Mouse (Mus musculus) limb, embryonic 13.5 days (tissue): ENCODE data around the gene Dock4. TPM values are rescaled to one million over a fixed set of nuclear protein-coding genes. Genes with fewer than 3 reads are reported as not detected.
"Not testable (repeated sequence)": the region's sequence is repeated elsewhere in the genome, so short reads cannot be mapped to it uniquely, and the experiment has no call there.

ENCODE experiments used
- ATAC-seq: fragments of 200-750 bp; cut with Nextera tagmentation; 2 replicates; pipeline ENCODE4 v1.8.0; 2017; ENCODE audit warnings: low read depth, moderate number of reproducible peaks, moderate TSS enrichment; ENCODE audit not compliant: low FRiP score
- H3K27ac ChIP-seq: fragments of 300-500 bp; sonication (generic); 2 replicates; pipeline ENCODE4 v1.5.1; 2015; ENCODE audit warnings: inconsistent platforms, mild to moderate bottlenecking, moderate library complexity
- H3K27me3 ChIP-seq: fragments of 300-500 bp; sonication (generic); 2 replicates; pipeline ENCODE4 v1.6.1; 2015; ENCODE audit warnings: mild to moderate bottlenecking, inconsistent platforms
- H3K36me3 ChIP-seq: fragments of 300-500 bp; sonication (generic); 2 replicates; pipeline ENCODE4 v1.6.1; 2015; ENCODE audit warnings: inconsistent platforms, mild to moderate bottlenecking, moderate library complexity
- H3K4me1 ChIP-seq: fragments of 300-500 bp; sonication (generic); 2 replicates; pipeline ENCODE4 v1.6.1; 2015; ENCODE audit warnings: inconsistent platforms
- H3K4me2 ChIP-seq: fragments of 300-500 bp; sonication (generic); replicated peaks from 2 replicates; pipeline ENCODE4 v1.6.1; 2015; ENCODE audit warnings: inconsistent platforms, mild to moderate bottlenecking, moderate library complexity
- H3K4me3 ChIP-seq: fragments of 300-500 bp; sonication (generic); 2 replicates; pipeline ENCODE4 v1.5.1; 2015; ENCODE audit warnings: moderate library complexity, mild to moderate bottlenecking, inconsistent platforms
- H3K9ac ChIP-seq: fragments of 300-500 bp; sonication (generic); 2 replicates; pipeline ENCODE4 v1.6.1; 2015; ENCODE audit warnings: mild to moderate bottlenecking, inconsistent platforms
- H3K9me3 ChIP-seq: fragments of 300-500 bp; sonication (generic); 2 replicates; pipeline ENCODE4 v1.6.1; 2016; ENCODE audit warnings: inconsistent platforms
- WGBS: fragments of 180-500 bp; shearing (Covaris S2); methylation state at CpG from one replicate; pipeline ENCODE4 v1.1.7; 2015; 5-methylcytosine and 5-hydroxymethylcytosine counted together
- polyA plus RNA-seq: library from polyadenylated mRNA; unstranded; fragments of >200 nt; fragmentation: Nextera tagmentation; extraction: Ambion mirVana; gene quantifications from 2 replicates; pipeline ENCODE4 v1.2.1, GENCODE M21; 2015

Dock4 gene
- polyA plus RNA-seq, 1 experiment from 2014 or later = 19.1 TPM

DNA sequence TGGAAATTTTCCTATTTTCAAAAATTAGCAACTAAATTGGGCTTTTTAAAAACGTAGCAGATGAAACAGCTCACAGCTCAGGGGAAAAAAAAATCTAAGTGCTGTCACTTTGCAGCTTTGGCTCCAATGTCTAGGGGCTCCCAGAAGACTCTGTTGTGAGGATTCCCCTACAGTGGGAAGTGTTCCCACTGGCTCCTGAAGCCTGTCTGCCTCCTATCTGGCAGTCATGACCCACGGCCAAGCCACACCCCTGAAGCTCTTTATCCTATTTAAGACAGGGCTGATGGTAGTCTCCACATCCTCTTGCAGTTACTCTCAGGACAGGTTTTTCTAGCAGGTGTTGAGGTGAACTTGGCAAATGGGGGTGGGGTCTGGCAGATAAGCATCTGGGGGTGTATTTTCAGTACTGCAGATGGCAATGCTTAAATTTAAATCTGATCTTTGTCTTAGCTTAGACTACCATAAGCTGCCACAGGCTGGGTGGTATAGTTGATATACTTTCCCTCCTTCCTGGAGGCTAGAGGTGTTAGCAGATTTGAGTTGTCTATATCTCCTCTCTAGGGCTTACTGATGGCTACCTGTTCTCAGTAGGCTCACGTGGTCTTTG lies 397.8 kb downstream of the Dock4 start:
- ATAC-seq = no peak
- no peak overlapping the region for H3K27ac ChIP-seq
- H3K4me3 ChIP-seq = no peak overlapping the region
- no peak overlapping the region for H3K9ac ChIP-seq
- no peaks in the 10 kb centered on the region for H3K9me3 ChIP-seq
- no peaks in the 10 kb centered on the region for H3K27me3 ChIP-seq
- peaks cover 10% of the 10 kb centered on the region for H3K36me3 ChIP-seq
- WGBS = 67% methylated on average over 3 of the region's 3 CpGs
- H3K4me1 ChIP-seq = peaks cover 8% of the 10 kb centered on the region
- no peak overlapping the region for H3K4me2 ChIP-seq

DNA sequence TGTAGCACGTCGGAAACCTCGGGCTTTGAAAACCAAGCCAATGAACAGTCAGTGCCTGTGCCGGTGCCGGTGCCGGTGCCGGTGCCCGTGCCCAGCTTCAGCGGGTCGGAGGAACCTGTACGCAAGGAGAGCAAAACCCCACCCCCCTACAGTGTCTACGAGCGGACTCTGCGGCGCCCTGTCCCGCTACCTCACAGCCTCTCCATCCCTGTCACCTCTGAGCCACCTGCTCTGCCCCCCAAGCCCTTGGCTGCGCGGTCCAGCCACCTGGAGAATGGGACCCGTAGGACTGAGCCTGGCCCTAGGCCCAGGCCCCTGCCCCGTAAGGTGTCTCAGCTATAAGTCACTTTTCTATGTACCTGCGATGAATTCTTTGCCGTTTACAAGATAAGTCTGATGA lies 398.6 kb downstream of the Dock4 start:
- H3K4me2 ChIP-seq = no peak overlapping the region
- WGBS = 89% methylated on average over 22 of the region's 22 CpGs
- H3K9me3 ChIP-seq = no peaks in the 10 kb centered on the region
- H3K36me3 ChIP-seq = peaks cover 10% of the 10 kb centered on the region
- no peak overlapping the region for H3K9ac ChIP-seq
- ATAC-seq = no peak; the same call in 1 of the 2 replicates
- H3K27ac ChIP-seq = no peak overlapping the region
- H3K4me3 ChIP-seq = no peak overlapping the region
- 0 out of 2 replicates have a peak, but pooled peaks cover under 1% of the 10 kb centered on the region for H3K4me1 ChIP-seq
- no peaks in the 10 kb centered on the region for H3K27me3 ChIP-seq

DNA sequence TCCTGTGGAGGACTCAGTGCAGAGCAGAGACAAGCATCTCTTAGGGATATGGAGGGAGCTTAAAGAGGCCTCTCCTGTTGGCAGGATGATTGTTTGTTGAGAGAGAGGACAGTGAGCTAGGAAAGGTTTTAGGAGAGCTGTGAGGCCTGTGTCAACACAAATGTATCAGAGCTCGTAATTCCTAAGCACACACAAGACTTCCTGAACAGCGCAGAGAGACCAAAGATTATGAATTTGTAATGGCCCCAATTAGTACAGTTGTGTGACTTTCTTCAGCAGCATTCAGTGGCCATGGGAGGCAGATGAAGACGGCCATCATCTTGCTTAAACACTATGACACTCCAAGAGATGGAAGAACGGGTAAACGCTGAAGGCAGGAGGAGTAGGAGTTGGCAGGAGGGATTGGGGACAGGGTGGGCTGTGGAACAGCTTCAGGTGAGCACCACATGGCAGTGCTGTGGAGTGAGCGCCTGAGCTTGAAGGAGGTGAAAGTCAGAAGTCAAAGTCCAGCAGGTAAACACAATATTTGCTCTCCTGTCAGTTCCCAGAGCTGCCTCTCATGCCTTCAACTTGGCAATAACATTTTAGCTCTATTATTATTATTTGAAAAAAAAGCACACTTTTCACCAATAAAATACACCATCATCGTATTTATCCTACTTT lies 409.1 kb downstream of the Dock4 start:
- Histone ChIP-seq H3K4me3 (no peak overlapping the region), H3K9ac (no peak overlapping the region), H3K4me1 (no peaks in the 10 kb centered on the region), H3K27me3 (no peaks in the 10 kb centered on the region), H3K9me3 (no peaks in the 10 kb centered on the region), H3K36me3 (no peaks in the 10 kb centered on the region), H3K27ac (no peak overlapping the region), H3K4me2 (no peak overlapping the region)
- 85% methylated on average over 7 of the region's 7 CpGs for WGBS
- no peak for ATAC-seq

- WGBS = 91% methylated on average over 6 of the region's 7 CpGs
- H3K9ac ChIP-seq = no peak overlapping the region
- H3K4me3 ChIP-seq = no peak overlapping the region
- no peaks in the 10 kb centered on the region for H3K36me3 ChIP-seq
- ATAC-seq = no peak
- H3K4me1 ChIP-seq = no peaks in the 10 kb centered on the region
- no peaks in the 10 kb centered on the region for H3K27me3 ChIP-seq
- H3K27ac ChIP-seq = no peak overlapping the region
- no peaks in the 10 kb centered on the region for H3K9me3 ChIP-seq
- no peak overlapping the region for H3K4me2 ChIP-seq
These were observed 411.7 kb downstream of the Dock4 start for GRCm38 (mm10) chr12:40857466-40857865.

DNA sequence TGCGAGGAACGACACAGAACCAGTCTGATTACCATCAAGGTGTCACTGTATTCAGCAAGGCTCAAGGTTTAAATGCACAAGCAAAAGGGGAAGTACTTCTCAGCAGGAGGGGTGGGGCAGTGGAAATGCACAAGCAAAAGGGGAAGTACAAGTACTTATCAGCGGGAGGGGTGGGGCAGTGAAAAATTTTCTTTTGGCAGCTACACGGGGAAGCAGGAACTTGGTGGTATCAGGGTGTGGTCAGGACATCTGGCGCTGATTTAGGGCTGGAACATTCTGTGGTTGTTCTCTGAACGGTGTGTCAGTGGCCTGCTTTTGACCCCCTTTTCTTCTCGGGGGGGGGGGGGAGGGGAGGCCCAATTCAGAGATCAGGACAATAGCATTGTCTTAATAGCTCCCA lies 413.0 kb downstream of the Dock4 start:
- H3K4me3 ChIP-seq, H3K27ac ChIP-seq, H3K36me3 ChIP-seq, H3K4me2 ChIP-seq, H3K4me1 ChIP-seq, H3K9ac ChIP-seq, H3K9me3 ChIP-seq, ATAC-seq, H3K27me3 ChIP-seq: not testable (repeated sequence)
- WGBS = 76% methylated on average over 7 of the region's 7 CpGs

GRCm38 (mm10) chr12:40870387-40870786 lies 424.6 kb downstream of the Dock4 start:
- no peak overlapping the region for H3K9ac ChIP-seq
- H3K4me1 ChIP-seq = 0 out of 2 replicates have a peak, but pooled peaks cover 4% of the 10 kb centered on the region
- H3K4me2 ChIP-seq = no peak overlapping the region
- no peak overlapping the region for H3K4me3 ChIP-seq
- peaks cover 10% of the 10 kb centered on the region for H3K9me3 ChIP-seq
- ATAC-seq = no peak
- WGBS = 94% methylated on average over 5 of the region's 5 CpGs
- no peaks in the 10 kb centered on the region for H3K27me3 ChIP-seq
- H3K27ac ChIP-seq = no peak overlapping the region
- H3K36me3 ChIP-seq = no peaks in the 10 kb centered on the region

DNA sequence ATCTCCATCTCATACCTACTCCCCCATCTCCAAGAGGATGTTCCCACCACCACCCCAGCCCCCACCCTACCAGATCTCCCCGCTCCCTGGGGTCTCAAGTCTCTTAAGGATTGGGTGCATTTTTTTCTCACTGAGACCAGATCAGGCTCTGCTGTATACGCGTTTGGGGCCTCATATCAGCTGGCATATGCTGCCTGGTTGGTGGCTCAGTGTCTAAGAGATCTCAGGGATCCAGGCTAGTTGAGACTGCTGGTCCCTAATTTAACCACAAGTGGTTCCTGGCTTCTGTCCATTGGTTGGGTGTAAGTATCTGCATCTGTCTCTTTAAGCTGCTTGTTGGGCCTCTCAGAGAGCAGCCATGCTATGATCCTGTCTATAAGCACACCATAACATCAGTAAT lies 427.0 kb downstream of the Dock4 start:
- no peak overlapping the region for H3K9ac ChIP-seq
- 97% methylated on average over 3 of the region's 3 CpGs for WGBS
- no peaks in the 10 kb centered on the region for H3K27me3 ChIP-seq
- no peak overlapping the region for H3K4me3 ChIP-seq
- H3K4me2 ChIP-seq = no peak overlapping the region
- no peak overlapping the region for H3K27ac ChIP-seq
- no peak for ATAC-seq
- H3K4me1 ChIP-seq = 0 out of 2 replicates have a peak, but pooled peaks cover 4% of the 10 kb centered on the region
- H3K9me3 ChIP-seq = peaks cover 10% of the 10 kb centered on the region
- H3K36me3 ChIP-seq = no peaks in the 10 kb centered on the region

DNA sequence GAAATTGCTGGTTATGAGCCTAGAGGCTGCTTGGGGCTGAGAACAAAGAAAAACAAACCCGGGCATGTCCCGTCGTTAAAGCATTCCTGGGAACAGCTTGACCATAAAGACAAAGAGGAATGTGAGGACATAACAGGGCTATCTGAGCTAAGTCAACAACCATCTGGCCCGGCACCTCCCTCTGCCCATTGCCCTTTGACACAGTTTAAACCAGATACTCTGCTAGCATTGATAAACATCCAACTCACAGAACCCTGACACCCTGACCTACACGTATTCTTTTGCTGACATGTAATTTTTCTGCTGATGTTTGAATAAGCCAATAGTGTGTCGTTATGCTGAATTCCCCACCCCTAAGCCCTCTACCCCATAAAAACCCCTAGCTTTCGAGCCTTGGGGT lies 427.5 kb downstream of the Dock4 start:
- not testable (repeated sequence) for H3K4me3 ChIP-seq, ATAC-seq, H3K9me3 ChIP-seq, H3K36me3 ChIP-seq, H3K27ac ChIP-seq, H3K9ac ChIP-seq, H3K27me3 ChIP-seq, H3K4me1 ChIP-seq, H3K4me2 ChIP-seq
- 78% methylated on average over 7 of the region's 7 CpGs for WGBS

- no peak for ATAC-seq
- H3K27me3 ChIP-seq = no peaks in the 10 kb centered on the region
These were observed 439.2 kb downstream of the Dock4 start for GRCm38 (mm10) chr12:40884976-40885375.

GRCm38 (mm10) chr12:40885377-40885776 lies 439.6 kb downstream of the Dock4 start:
- Histone ChIP-seq H3K9me3 (no peaks in the 10 kb centered on the region), H3K4me1 (no peaks in the 10 kb centered on the region), H3K27ac (no peak overlapping the region), H3K4me2 (no peak overlapping the region), H3K27me3 (no peaks in the 10 kb centered on the region), H3K36me3 (no peaks in the 10 kb centered on the region), H3K4me3 (no peak overlapping the region), H3K9ac (no peak overlapping the region)
- WGBS = 95% methylated on average over 6 of the region's 6 CpGs
- ATAC-seq = no peak

More at GRCm38 (mm10) chr12:40884976-40885375, 439.2 kb downstream of the Dock4 start:
- H3K9ac ChIP-seq = no peak overlapping the region
- 93% methylated on average over 3 of the region's 3 CpGs for WGBS
- no peaks in the 10 kb centered on the region for H3K36me3 ChIP-seq
- no peak overlapping the region for H3K4me3 ChIP-seq
- H3K27ac ChIP-seq = no peak overlapping the region
- no peak overlapping the region for H3K4me2 ChIP-seq
- no peaks in the 10 kb centered on the region for H3K9me3 ChIP-seq
- no peaks in the 10 kb centered on the region for H3K4me1 ChIP-seq

DNA sequence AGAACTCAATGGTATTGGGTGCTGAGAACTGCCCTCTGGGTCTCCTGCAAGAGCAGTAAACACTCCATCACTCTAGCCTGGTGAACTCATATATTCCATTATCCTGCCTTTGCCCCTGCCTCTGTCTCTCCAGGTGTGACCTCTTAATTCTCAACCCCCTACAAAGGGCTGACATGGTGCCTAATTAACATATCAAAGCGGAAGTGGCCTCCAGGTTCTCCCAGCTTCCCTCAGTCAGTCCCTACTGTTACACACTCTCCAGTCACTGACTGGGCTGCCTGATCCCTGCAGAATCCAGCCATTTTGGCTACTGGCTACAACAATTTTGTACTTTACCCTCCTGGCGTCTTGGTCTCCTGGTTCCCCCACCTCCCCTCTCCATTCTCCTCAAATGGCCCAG lies 441.7 kb downstream of the Dock4 start:
- Histone ChIP-seq H3K36me3 (no peaks in the 10 kb centered on the region), H3K27me3 (no peaks in the 10 kb centered on the region), H3K4me2 (no peak overlapping the region), H3K9ac (no peak overlapping the region), H3K4me3 (no peak overlapping the region), H3K4me1 (no peaks in the 10 kb centered on the region), H3K9me3 (no peaks in the 10 kb centered on the region), H3K27ac (no peak overlapping the region)
- no peak for ATAC-seq
- WGBS = 60% methylated on average over 2 of the region's 2 CpGs

DNA sequence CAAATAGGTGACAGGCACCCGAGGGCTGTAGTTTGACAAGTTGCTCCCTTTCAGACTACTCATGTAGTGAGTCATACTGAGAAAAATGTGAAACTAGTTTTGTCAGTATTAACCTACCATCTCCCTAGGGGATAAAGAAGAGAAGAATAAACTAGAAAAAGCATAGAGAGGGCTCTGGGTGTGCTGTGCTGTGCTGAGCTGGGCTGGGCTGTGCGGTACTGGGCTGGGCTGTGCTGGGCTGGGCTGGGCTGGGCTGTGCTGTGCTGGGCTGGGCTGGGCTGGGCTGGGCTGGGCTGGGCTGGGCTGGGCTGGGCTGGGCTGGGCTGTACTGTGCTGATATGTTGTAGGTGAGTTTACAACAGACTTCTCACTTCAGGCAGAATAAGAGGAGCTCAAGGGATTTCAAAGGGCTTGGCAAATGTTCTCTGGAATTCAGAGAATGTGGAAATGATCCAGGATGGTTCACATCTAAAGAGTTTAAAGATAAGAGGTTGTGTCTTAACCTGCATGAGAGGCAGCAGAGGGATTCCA lies 442.6 kb downstream of the Dock4 start:
- no peak overlapping the region for H3K27ac ChIP-seq
- H3K9ac ChIP-seq = no peak overlapping the region
- H3K27me3 ChIP-seq = no peaks in the 10 kb centered on the region
- H3K4me1 ChIP-seq = no peaks in the 10 kb centered on the region
- H3K4me2 ChIP-seq = no peak overlapping the region
- 30% methylated on average over 2 of the region's 2 CpGs for WGBS
- H3K36me3 ChIP-seq = no peaks in the 10 kb centered on the region
- no peak overlapping the region for H3K4me3 ChIP-seq
- peak; percentile 48; the same call in 1 of the 2 replicates for ATAC-seq
- no peaks in the 10 kb centered on the region for H3K9me3 ChIP-seq
